Mouse (Mus musculus): Measurements from ENCODE around the gene Spen. TPM values are rescaled to one million over a fixed set of nuclear protein-coding genes. Genes with fewer than 3 reads are reported as not detected.
A peak's percentile ranks its signal among the peaks of the same experiment; 100 is the strongest.

Gene Spen
- polyA plus RNA-seq, 1 experiment from 2014 or later = 7.5 TPM

DNA sequence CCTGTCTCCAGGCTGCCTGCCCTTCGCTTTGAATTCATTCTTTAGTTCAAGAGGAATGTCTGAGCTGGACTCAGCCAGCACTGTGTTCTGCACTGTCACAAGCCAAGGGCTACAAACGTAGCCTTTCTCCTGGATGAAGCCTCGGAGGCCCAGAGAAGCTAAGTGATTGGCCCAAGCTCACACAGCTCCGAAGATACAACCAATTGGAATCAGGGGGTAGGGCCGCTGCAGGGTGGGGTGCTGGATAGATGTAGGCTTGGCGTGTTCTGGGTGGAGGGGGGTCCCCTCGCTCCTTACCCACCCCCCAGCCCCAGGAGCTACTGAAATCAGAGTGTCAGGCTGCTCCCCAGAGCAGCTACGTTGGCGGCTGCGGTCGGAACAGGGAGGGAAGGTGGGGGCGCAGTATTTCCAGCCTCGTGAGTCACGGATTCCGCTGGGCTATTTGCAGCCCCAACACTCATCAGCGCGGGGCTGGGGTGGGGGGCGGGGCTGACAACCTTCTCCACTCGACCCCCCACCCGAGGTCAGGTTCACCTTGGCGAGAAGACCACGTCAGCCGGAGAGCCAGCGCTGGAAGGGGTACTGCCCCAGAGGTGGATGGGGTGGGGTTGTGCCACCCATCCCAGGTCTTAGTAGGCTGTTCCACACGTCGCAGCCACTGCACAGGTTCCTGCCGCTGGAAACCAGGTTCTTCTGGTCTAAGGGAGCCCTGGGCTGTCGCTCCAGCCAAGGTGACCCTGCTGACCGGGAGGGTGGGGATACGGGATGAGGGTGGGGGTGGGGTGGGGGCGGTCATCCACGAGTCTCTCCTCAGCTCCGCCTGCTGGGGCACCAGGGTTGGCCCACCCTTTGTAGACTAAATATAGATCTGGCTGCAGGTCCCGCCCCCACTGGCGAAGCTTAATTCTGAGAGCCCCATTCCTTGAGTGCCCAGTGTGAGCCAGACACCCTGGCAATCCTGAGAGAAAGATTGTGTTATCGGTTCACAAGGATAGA, 112.6 kb downstream of the Spen start:
- H3K36me3 ChIP-seq (ENCODE audit: control insufficient read depth, insufficient read depth, low read length) = 0 out of 2 replicates have a peak, but pooled peaks cover 6% of the 10 kb centered on the region
- peak overlapping the region; percentile 94 for H3K9ac ChIP-seq (ENCODE audit: low read depth, low read length)
- H3K4me1 ChIP-seq (ENCODE audit: control insufficient read depth, insufficient read depth, low read length) = peaks cover 21% of the 10 kb centered on the region
- ATAC-seq (replicated peaks; ENCODE audit: insufficient number of reproducible peaks, low FRiP score, low TSS enrichment) = peak; percentile 69
- no peaks in the 10 kb centered on the region for H3K9me3 ChIP-seq (replicated peaks; ENCODE audit: control insufficient read depth, low read length)
- H3K4me3 ChIP-seq (ENCODE audit: low read depth, low read length) = peak overlapping the region; percentile 76
- peak overlapping the region; percentile 71 for H3K4me2 ChIP-seq
- peak overlapping the region; percentile 97 for H3K27ac ChIP-seq (ENCODE audit: low read depth, low read length)
- 2% methylated on average over 36 of the region's 36 CpGs for WGBS (ENCODE audit: insufficient replicate concordance)
- no peaks in the 10 kb centered on the region for H3K27me3 ChIP-seq (ENCODE audit: control insufficient read depth, insufficient read depth, low read length)

DNA sequence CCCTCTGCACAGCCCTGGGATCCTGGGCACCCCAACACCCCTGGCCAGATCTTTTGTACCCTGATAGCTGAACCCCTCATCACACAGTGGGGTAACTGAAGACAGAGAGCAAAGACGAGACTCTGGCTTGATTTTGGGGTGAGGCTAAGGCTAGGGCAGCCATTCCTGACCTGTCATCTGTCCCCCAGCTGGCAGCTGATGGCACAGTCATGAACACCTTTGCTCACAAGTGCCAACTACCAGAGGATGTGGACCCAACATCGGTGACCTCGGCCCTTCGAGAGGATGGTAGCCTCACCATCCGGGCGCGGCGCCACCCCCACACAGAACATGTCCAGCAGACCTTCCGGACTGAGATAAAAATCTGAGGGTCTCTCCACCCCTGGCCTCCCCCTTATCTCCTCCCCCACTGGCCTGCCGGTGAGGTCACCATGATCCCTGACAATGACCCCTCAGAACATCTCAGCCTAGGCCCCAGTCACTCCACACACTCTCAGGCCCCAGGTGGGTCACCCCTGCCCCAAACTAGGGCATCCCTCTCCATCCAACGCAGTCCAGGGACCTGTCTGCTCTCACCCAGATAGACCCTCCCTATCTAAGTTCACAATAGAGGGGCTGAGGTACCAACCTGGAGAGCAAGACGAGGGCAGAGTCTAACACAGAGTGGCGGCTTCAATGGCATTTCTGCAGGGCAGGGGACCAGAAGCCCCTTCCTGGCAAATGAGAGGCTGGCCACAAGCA, 114.5 kb downstream of the Spen start:
- no peak for ATAC-seq (replicated peaks; ENCODE audit: insufficient number of reproducible peaks, low FRiP score, low TSS enrichment)
- Histone ChIP-seq H3K36me3 (ENCODE audit: control insufficient read depth, insufficient read depth, low read length) (0 out of 2 replicates have a peak, but pooled peaks cover 6% of the 10 kb centered on the region), H3K27me3 (ENCODE audit: control insufficient read depth, insufficient read depth, low read length) (no peaks in the 10 kb centered on the region), H3K27ac (ENCODE audit: low read depth, low read length) (peak overlapping the region; percentile 97), H3K4me2 (peak overlapping the region; percentile 71), H3K4me3 (ENCODE audit: low read depth, low read length) (peak overlapping the region; percentile 76), H3K9ac (ENCODE audit: low read depth, low read length) (peak overlapping the region; percentile 94), H3K9me3 (replicated peaks; ENCODE audit: control insufficient read depth, low read length) (no peaks in the 10 kb centered on the region), H3K4me1 (ENCODE audit: control insufficient read depth, insufficient read depth, low read length) (peaks cover 37% of the 10 kb centered on the region)
- 65% methylated on average over 13 of the region's 13 CpGs for WGBS (ENCODE audit: insufficient replicate concordance)

DNA sequence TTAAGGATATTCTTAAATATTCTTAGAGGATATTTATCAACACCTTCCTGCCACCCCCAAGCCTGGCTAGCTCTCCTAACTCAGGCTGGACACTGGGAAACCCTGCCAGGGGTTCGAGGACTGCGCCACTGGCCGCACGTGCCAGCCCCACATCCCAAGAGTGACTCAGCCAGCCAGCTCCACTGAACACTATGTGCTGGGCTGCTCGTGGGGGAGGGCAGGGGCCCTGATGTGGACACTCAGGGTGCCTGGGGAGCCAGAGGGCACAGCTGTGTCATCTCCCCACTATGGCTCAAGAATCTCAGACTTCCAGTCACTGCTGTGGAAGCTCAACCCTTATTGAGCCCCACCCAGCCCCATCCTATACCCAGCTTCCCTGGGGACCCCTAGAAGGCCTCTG, 115.1 kb downstream of the Spen start:
- peak overlapping the region; percentile 97 for H3K27ac ChIP-seq (ENCODE audit: low read depth, low read length)

DNA sequence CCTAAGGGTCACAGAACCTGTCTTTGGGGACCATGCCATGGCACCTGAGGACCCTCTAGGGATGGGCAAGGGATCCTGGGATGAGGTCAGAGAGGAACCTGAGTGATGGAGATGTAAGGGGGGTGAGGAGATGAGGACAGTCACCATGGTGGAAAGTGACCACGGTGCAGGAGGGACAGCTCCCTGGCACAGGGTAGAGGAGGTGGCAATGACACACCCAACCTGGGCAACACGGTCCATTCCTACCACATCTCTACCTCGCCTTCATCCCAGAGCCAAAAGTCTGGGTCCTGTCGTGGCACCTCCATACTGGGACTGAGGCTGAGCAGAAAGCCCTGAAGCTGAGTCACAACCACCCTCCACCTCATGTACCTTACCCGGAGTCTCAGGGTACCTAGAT, 115.6 kb downstream of the Spen start:
- Histone ChIP-seq H3K27ac (ENCODE audit: low read depth, low read length) (peak overlapping the region; percentile 97), H3K4me1 (ENCODE audit: control insufficient read depth, insufficient read depth, low read length) (peaks cover 37% of the 10 kb centered on the region), H3K9ac (ENCODE audit: low read depth, low read length) (peak overlapping the region; percentile 94), H3K9me3 (replicated peaks; ENCODE audit: control insufficient read depth, low read length) (no peaks in the 10 kb centered on the region), H3K27me3 (ENCODE audit: control insufficient read depth, insufficient read depth, low read length) (no peaks in the 10 kb centered on the region), H3K4me3 (ENCODE audit: low read depth, low read length) (peak overlapping the region; percentile 76), H3K4me2 (peak overlapping the region; percentile 71), H3K36me3 (ENCODE audit: control insufficient read depth, insufficient read depth, low read length) (0 out of 2 replicates have a peak, but pooled peaks cover 6% of the 10 kb centered on the region)
- WGBS (ENCODE audit: insufficient replicate concordance) = 42% methylated on average over 5 of the region's 5 CpGs
- no peak for ATAC-seq (replicated peaks; ENCODE audit: insufficient number of reproducible peaks, low FRiP score, low TSS enrichment)

More for the DNA sequence above, 115.1 kb downstream of the Spen start:
- Histone ChIP-seq H3K4me2 (peak overlapping the region; percentile 71), H3K27me3 (ENCODE audit: control insufficient read depth, insufficient read depth, low read length) (no peaks in the 10 kb centered on the region), H3K4me1 (ENCODE audit: control insufficient read depth, insufficient read depth, low read length) (peaks cover 37% of the 10 kb centered on the region), H3K9ac (ENCODE audit: low read depth, low read length) (peak overlapping the region; percentile 94), H3K36me3 (ENCODE audit: control insufficient read depth, insufficient read depth, low read length) (0 out of 2 replicates have a peak, but pooled peaks cover 6% of the 10 kb centered on the region), H3K4me3 (ENCODE audit: low read depth, low read length) (peak overlapping the region; percentile 76), H3K9me3 (replicated peaks; ENCODE audit: control insufficient read depth, low read length) (no peaks in the 10 kb centered on the region)
- 61% methylated on average over 5 of the region's 5 CpGs for WGBS (ENCODE audit: insufficient replicate concordance)
- ATAC-seq (replicated peaks; ENCODE audit: insufficient number of reproducible peaks, low FRiP score, low TSS enrichment) = no peak

DNA sequence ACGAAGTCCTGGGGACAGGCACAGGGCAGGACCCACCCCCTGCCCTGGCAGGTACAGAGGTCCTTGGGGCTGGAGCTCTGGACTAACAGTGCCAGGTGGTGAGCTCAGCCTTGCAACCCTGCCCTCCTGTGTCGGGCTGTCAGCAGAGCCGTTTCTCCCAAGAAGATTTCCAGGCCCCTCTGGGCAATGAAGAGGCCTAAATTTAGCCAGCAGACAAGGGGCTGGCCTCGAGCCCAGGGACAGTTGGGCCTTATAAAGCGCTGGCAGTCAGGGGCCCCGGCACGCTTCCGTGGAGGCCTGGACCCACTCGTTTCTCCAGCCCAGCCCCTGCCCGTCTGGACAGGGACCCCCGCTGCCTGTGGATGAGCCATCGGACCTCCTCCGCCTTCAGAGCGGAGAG, 117.0 kb downstream of the Spen start:
- H3K9me3 ChIP-seq (replicated peaks; ENCODE audit: control insufficient read depth, low read length) = no peaks in the 10 kb centered on the region
- WGBS (ENCODE audit: insufficient replicate concordance) = 29% methylated on average over 14 of the region's 14 CpGs
- H3K27ac ChIP-seq (ENCODE audit: low read depth, low read length) = peak overlapping the region; percentile 97
- peak overlapping the region; percentile 76 for H3K4me3 ChIP-seq (ENCODE audit: low read depth, low read length)
- H3K4me1 ChIP-seq (ENCODE audit: control insufficient read depth, insufficient read depth, low read length) = peaks cover 31% of the 10 kb centered on the region
- H3K4me2 ChIP-seq = peak overlapping the region; percentile 71
- peak overlapping the region; percentile 94 for H3K9ac ChIP-seq (ENCODE audit: low read depth, low read length)
- H3K27me3 ChIP-seq (ENCODE audit: control insufficient read depth, insufficient read depth, low read length) = no peaks in the 10 kb centered on the region
- H3K36me3 ChIP-seq (ENCODE audit: control insufficient read depth, insufficient read depth, low read length) = 0 out of 2 replicates have a peak, but pooled peaks cover 6% of the 10 kb centered on the region
- ATAC-seq (replicated peaks; ENCODE audit: insufficient number of reproducible peaks, low FRiP score, low TSS enrichment) = peak; percentile 46

DNA sequence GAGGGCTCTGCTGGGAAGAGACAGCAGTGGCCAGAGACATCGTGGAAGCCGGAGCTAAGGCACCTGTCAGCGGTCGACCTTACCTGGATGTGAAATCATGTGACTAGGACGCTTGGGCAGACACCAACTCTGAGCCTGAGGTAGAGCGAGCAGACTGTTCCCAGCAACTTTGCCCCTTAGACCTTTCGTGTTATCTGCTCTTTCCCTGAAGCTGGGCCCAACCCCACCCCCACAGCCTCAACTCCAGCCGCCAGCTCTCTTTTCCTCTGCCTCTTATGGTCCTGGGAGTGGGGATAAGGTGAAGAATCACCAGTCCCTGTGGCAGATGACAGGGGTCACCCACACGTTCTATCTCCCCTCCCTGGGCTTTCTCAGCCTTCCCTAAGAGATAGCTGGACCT, 117.5 kb downstream of the Spen start:
- no peaks in the 10 kb centered on the region for H3K9me3 ChIP-seq (replicated peaks; ENCODE audit: control insufficient read depth, low read length)
- H3K36me3 ChIP-seq (ENCODE audit: control insufficient read depth, insufficient read depth, low read length) = 0 out of 2 replicates have a peak, but pooled peaks cover 6% of the 10 kb centered on the region
- no peak for ATAC-seq (replicated peaks; ENCODE audit: insufficient number of reproducible peaks, low FRiP score, low TSS enrichment)
- WGBS (ENCODE audit: insufficient replicate concordance) = 22% methylated on average over 9 of the region's 9 CpGs
- H3K4me3 ChIP-seq (ENCODE audit: low read depth, low read length) = peak overlapping the region; percentile 76
- peak overlapping the region; percentile 60 for H3K4me2 ChIP-seq
- H3K4me1 ChIP-seq (ENCODE audit: control insufficient read depth, insufficient read depth, low read length) = peaks cover 31% of the 10 kb centered on the region
- no peaks in the 10 kb centered on the region for H3K27me3 ChIP-seq (ENCODE audit: control insufficient read depth, insufficient read depth, low read length)
- peak overlapping the region; percentile 70; the same call in 1 of the 2 replicates for H3K9ac ChIP-seq (ENCODE audit: low read depth, low read length)
- peak overlapping the region; percentile 97 for H3K27ac ChIP-seq (ENCODE audit: low read depth, low read length)

DNA sequence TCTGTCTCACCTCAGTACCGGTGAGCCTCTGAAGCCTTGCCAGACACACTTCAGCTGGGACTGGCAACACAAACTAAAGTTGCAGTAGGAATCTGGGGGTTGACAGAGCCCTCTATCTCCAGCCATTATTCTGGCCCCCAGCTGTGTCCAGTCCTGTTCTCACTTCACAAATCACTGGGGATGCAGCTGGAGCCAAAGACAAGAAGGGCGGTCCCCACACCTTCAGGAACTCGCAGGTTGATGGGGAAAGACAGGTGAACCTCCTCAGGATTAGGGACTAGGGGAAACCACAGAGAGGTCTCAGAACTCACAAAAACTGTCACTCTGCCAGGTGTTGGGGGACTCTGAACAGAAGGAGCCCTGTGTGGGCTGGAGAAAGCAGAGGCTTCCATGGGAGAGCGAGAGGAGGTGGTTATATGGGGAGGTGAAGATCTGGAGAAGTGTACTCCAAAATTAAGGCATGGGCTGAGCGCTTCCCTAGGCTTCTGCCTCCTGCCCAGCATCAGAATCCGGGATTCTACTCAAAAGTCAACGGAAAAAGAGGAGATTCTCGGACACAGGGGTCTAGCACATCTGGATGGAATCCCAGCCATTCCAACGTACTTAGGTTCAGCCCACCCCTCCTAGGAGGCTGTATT, 118.1 kb downstream of the Spen start, which contains the start of gene Hspb7:
TSS of gene Hspb7 (plus strand) at position 588 of the 638 bp plus-strand sequence.
- 30% methylated on average over 9 of the region's 9 CpGs for WGBS (ENCODE audit: insufficient replicate concordance)
- Histone ChIP-seq H3K4me3 (ENCODE audit: low read depth, low read length) (peak within 1 kb of the TSS; percentile 76), H3K9me3 (replicated peaks; ENCODE audit: control insufficient read depth, low read length) (no peaks in the 10 kb centered on the region), H3K27ac (ENCODE audit: low read depth, low read length) (peak within 1 kb of the TSS; percentile 97), H3K36me3 (ENCODE audit: control insufficient read depth, insufficient read depth, low read length) (0 out of 2 replicates have a peak, but pooled peaks cover 6% of the 10 kb centered on the region), H3K27me3 (ENCODE audit: control insufficient read depth, insufficient read depth, low read length) (no peaks in the 10 kb centered on the region), H3K4me2 (peak within 1 kb of the TSS; percentile 71), H3K4me1 (ENCODE audit: control insufficient read depth, insufficient read depth, low read length) (peaks cover 27% of the 10 kb centered on the region), H3K9ac (ENCODE audit: low read depth, low read length) (peak within 1 kb of the TSS; percentile 94)
- ATAC-seq (replicated peaks; ENCODE audit: insufficient number of reproducible peaks, low FRiP score, low TSS enrichment) = no peak

All from heart, embryonic 11.5 days (tissue).